Mouse (Mus musculus): Measurements from ENCODE around the gene Pdzrn4.
"Not testable (repeated sequence)": the region's sequence is repeated elsewhere in the genome, so short reads cannot be mapped to it uniquely, and the experiment has no call there.

Pdzrn4 gene

DNA sequence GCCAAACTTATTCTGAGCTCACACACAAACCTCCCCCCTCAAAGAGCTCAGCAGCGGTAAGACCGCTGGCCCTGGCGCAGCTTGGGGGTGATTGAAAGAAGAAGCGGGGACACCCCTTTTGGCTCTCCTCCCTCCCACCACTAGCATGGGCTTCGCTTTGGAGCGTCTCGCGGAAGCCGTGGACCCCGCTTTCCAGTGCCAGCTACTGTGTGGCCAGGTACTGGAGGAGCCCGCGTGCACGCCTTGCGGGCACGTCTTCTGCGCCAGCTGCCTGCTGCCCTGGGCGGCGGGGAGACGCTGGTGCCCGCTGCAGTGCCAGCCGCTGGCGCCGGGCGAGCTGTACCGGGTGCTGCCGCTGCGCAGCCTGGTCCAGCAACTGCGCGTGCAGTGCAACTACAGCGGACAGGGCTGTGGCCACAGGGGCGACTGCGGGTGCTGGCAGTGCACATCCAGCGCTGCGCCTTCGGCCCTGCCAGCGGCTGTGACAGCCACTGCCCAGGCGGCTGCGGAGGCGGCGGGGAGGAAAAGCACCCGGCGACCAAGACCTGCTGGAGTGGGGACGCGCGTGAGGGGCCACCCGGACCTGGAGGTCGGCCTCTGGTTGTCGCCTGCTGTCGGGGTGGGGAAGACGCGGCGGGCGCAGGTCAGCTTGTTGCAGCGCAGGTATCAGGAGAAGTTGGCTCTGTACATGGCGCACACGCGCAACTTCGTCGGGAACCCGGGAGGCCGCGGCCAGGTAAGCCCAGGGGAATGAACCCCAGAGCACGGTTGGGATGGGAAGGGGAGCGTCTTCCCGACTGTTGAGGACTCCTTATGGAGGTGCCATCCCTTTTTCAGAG, at the start of gene Pdzrn4:
Pdzrn4 (plus strand) TSS at position 112 of the 839 bp plus-strand sequence.
- DNase-seq: peak; percentile 67

DNA sequence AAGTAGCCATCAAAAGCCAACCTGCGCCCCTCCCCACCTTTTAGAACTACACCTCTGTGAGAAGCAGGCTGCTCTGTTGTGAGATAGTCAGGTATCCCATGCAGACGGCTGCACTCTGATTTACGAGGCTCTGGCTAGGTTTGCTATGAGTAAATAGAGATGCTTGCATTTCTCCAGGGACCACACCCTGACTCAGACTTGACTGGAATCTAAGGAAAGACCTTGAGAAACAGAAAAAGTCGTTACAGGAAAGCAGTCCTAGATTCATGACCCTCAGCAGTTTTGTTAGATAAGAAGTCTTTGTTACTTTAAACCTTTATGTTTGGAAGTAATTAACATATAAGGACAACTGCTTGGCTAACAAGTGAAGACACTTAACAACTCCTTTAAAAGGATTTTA, 49.3 kb upstream of the Pdzrn4 start:
- no peak for DNase-seq

DNA sequence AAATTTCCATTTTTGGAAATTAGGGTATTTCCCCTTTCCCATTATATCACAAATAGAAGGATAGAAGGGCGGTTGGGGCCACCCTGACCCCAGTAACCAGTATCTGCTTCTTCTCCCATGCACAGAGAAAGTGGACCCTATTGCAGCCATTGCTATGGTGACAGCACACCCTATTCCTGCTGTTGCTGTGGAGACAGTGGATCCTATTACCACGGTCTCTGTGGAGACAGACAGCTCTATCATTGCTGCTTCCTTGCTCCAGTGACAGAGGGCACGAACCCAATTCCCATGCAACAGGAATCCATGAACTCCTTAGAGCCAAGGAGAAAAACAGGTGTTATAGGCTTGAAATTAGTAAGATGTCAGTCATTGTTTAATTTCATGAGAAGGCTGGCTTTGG, 48.8 kb upstream of the Pdzrn4 start:
- DNase-seq: no peak

DNA sequence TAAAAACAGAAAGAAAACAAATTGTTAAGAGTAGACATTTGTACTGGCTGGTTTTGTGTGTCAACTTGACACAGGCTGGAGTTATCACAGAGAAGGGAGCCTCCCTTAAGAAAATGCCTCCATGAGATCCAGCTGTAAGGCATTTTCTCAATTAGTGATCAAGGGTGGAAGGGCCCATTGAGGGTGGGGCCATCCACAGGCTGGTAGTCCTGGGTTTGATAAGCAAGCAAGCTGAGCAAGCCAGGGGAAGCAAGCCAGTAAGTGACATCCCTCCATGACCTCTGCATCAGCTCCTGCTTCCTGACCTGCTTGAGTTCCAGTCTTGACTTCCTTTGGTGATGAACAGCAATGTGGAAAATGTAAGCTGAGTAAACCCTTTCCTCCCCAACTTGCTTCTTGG, 48.2 kb upstream of the Pdzrn4 start:
- not testable (repeated sequence) for DNase-seq

DNA sequence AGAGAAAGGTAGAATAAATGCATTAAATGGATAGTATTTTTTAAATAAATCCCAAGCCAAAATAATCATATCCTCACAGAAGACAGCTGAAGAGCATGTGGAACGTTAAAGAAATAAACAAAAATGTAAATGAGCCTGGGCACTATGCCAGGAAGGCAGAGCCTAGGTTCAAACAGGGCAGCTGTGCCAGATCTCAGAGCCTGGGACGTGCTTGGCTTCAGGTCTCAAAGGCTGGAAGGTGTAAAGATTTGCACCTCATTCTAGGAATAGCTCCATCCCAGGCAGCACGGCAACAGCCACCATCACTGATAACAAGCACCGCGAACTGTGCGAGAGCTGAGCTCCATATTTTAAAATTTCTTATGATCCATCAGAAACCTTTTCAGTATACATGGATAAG, 32.5 kb upstream of the Pdzrn4 start:
- no peak for DNase-seq

DNA sequence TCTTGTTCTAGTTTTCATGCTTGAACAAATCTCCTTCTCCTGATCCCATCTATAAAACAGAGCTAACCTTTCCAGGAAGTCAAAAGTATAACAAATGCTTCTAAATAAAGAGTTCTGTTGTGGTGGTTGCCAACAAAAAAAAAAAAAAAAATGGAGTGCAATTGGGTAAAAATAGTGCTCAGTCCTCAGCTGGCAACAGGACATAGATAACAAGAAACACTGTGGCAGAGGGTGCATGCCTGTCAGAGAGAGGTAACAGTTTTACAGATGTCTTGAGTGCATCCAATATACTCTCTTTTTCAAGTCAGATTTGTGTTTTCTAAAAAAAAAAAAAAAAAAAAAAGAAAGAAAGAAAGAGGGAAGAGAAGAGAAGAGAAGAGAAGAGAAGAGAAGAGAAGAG, 32.1 kb upstream of the Pdzrn4 start:
- no peak for DNase-seq

DNA sequence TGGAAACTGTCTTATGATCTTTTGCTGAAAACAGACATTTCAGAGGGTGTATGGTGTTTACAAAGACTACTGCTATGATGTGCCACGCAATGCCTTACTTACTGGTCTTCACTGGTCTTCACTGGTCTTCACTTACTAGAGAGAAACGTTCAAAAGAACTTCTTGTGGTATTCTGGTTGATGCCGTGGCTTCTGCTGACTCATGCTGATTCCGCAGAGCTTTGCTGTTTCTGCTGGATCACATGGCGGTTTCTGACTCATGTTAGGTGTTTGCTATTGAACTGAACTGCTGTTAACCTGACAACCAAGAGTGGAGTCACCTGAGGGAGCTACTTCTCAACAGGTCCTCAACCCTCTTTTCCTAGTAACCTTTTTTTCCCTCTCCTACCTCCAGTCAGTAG, 1.9 kb upstream of the Pdzrn4 start:
- no peak for DNase-seq

DNA sequence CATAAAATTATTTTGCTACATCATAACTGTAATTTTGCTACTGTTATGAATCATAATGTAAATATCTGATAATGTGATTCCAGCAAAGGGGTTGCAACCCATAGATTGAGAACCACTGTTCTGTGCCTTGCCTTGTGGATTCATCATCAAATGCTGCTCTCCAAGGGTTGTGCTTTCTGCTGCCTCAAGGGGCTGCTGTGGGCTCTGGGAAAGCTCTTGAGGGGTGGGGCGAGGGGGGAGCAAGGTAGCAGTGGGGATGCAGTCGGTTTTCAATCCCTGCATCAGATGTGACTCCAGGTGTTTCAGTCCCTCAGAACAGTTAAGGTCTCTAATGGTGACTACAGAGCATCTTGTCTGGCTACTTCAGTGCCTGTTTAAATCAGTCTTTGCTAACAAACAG, 2.1 kb downstream of the Pdzrn4 start:
- peak; percentile 19 for DNase-seq

DNA sequence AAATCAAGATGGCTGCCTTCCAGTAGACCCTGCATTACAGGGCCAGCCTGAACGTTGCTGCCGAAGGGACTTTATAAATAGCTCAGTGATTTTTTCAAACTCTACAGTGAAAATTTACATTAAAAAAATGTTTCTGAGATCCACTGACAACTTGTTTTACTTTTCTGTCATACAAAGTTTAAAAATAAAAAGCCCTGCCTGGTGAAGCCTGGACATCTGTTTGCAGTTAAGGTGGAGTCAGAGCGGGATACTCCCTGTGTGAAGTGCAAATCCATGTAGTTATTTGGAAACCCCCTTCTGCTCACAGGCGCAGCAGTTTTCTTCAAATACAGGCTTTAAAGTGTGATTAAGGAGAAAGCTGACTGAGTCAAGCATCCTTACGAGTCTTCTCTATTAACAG, 2.6 kb downstream of the Pdzrn4 start:
- DNase-seq: no peak

DNA sequence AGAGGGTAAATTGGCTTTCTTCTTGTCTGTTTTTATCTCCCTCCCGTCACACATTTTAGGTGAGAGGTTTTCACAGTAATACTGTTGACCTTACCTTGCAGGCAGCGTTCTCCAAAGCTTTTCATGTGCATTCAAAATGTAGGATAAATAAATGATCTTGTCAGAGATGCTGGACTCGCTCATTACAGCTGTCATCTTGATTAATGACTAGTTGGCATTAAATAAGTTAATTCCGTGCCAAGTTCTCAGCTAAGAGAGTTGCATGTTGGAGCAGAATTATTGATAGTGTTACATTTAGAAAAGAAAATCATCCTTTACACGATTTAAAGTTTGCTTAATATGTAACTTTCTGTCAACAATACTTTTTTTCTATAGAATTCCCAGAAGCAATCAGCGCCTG, 4.9 kb downstream of the Pdzrn4 start:
- no peak for DNase-seq

DNA sequence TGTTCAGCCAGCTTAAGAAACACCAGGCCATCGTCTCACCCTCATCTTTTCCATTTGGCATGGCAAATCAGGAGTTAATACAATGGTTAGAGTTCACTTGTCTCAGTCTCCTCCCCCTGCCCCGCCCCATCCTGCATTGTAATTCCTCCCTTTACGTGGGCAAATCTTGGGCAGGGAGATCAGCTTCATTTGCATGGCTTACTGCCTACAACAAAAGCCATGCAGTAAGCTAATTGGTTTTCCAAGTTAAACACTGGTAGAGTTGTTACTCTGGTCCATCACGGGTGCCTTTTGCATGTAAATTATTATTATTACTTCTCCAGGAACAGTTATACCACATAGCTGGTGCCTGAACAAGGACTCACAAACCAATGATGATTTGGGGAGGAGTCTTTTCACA, 18.6 kb downstream of the Pdzrn4 start:
- DNase-seq: no peak

DNA sequence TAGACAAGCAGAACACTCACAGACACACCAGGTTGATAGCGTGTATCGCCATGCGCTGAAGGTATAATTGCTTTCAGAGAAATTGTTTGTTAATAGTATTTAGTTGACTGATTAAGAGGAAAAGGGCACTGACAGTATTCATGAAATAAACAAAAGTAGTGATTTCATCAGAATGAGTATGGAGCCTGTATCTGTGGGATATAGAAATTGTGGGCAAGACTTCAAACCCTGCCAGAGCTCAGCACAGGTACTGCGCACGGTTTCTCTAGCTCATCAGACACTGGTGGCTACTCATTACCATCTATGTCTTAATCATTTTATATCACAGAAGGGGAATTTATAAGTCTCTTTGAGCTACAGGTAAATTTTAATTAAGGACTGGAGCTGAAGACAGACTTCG, 19.5 kb downstream of the Pdzrn4 start:
- no peak for DNase-seq

DNA sequence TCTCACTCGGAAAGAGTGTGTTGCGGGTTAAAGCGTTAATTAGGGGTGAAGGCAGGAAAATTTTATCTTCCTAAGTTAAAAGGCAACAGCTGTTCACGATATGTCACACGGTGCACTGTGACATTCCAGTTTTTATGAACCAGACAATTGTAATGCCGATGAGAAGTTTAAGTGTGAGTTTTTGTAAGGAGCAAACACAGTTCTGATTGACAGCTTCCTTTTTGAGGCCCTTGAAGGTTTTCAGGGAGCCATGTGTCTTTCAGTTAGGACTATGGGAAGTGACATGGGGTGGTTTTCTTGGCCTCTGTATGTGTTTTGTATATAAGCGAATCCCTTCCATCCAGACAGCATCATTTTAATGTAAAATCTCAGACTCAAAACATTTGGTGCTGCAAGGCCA, 20.0 kb downstream of the Pdzrn4 start:
- no peak for DNase-seq

DNA sequence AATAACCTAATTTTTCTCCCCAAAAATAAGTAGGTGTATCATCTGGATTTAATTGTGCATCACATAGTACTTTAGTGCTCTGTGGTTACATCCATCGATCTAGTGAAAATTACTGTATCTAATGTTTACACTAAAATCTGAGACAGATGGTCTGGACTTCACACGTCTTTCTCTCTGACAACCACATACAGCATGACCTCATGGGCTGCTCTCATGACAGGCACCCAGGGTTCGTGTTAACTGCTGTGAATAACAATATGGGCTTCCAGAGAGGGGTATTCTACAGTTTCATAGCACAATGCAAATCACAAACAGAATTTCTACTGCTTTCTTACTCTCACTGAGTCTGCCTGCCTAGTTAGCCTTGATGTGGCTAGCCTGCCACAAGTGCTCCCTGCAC, 20.4 kb downstream of the Pdzrn4 start:
- no peak for DNase-seq

DNA sequence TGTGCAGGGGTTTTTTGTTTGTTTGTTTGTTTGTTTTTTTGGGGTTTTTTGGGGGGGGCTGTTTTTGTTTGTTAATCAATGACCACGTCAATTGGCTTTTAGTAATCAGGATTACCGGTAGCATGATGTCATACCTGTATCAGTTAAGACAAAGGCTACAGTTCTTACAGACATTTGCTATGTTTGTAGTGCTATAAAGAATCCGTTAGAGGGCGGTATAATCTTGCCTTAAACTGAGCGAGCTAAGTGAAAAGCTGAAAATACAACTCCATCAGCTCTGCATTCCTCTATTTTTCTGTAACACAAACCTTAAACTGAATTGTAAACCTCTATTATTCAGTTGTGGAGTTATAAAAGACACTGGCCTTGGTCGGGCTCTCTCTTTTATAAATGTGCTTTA, 37.9 kb downstream of the Pdzrn4 start:
- DNase-seq: no peak

DNA sequence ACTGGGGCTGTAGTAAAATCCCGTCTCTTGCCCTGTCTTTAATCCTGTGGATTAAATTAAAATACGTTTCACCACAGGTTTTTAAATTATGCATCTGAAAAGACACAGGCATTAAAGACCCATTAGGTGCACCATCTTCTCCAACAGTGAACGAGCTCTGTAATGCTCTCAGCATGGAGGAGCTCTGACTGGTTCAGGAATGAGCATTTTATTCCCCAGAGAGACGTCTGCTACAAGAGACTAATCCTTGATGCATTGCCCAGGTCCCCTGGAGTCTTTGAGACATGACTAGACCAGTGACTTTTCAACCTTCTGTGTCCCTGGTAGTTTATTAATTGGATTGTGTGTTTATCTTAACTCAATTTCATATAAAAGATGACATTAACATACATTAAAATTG, 38.6 kb downstream of the Pdzrn4 start:
- DNase-seq: no peak

DNA sequence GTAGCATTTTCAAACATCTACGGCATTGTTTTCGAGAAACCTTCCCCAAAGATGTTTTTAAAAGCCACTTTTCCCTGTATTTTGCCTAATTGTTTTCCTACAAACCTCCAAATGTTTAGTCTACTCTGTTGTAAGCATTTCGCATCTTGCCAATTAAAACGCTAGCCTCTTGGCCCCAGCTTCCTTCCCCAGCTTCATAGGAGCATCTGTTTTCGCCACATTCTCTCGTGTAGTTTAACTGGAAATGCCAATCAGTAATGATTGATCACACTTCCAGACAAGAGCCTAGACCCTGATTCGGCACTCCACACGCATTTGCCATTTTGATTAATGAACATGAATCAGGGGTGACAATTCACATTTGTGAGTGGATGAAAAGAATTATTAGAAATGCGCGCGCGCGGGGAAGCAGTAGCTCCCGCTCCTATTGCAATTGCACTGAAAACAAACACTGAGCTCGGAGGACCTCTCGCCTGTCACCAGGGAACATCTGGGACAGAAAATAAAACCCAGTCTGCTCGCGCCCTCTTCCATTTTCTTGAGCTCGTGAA, 45.0 kb downstream of the Pdzrn4 start:
- DNase-seq: no peak

DNA sequence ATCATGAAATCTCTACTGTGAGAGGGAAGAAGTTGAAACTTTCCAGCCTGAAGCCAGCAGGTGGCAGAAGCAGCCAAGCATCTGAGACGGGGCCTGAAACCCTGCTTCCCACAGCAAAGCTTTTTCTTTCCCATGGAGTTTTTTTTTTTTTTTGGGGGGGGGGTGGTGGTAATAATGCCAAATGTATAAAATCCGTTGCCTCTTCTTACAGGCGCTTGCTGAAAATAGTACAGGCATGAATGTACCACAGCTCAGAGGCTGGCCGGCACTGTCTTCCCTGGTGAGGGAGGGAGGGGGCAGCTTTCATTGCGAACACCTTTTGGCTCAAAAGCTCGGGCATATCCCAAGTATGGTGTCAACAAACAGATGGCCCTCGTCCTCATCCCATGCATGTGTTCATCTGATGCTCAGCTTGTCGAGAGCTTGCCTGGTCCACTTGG, 51.0 kb downstream of the Pdzrn4 start:
- peak; percentile 52 for DNase-seq

DNA sequence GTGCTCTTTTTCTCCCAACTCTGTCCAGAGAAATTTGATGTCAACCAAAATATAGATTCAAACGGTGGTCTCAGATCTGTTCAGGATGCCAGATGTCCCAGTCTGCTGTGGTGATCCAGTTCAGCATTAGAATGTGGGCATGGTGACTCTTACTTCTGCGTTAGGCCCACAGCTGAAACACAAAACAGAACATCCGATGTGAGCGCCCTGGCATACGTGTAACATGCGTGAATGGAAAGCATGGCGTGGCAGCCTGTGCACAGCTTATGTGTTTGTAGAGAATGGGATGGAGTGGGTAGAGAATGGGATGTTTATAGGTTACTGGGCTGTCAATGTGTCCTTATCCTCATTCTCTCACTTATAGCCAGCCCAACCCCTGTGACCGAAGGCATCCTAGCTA, 52.4 kb downstream of the Pdzrn4 start:
- no peak for DNase-seq

DNA sequence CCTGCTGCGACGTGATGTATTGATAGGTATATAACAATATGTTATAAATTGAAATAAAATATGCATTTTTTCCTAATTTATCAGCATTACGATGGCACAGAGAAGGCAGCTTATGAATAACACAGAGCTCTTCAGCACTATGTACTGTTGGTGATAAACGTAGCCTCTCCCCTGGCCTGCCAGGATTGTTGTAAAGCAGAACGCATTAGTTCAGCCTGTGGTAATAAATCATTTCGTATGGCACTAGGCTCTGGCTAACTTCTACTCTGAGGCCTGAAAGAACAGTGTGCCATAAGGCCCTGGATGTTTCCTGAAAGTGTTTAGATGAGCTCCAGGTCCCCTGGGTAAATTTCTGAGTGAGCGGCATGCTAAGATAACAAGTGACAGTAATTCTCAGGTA, 55.9 kb downstream of the Pdzrn4 start:
- DNase-seq: no peak

DNA sequence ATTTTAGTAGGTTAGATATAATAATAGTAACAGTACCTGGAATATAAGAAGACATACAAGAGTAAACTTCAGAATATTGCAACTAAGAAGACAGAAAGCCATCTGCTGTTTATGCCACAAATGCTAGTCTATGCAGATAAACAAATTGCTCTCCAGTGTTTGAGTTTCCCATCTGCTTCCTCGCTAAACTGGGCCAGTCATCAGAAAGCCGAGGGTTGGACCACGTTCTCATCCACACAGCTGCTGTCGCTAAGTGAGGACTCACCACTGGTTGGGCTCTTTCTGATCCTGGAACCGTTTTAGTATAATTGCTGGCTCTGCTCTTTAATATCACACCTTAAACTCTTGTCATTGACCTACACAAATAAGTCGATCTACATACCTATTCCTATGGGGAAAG, 85.5 kb downstream of the Pdzrn4 start:
- DNase-seq: no peak

DNA sequence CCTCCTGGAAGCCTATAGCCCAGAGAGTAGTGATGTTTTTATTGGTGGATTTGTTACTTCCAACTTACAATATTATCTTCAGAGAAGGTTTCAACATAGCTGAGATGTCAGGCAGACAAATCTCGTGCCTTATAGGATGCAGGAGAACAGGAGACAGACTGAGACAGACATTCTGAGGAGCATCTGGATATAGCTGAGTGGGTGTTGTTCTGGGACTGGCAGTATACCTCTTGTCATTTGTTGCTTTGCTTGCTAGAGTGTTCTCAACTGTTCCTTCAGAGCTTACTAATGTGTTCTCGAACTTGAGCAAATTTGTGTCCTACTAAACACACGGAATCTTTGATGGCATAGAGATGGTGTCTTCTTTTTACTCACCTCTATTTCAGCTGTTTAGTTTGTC, 94.7 kb downstream of the Pdzrn4 start:
- DNase-seq: no peak

DNA sequence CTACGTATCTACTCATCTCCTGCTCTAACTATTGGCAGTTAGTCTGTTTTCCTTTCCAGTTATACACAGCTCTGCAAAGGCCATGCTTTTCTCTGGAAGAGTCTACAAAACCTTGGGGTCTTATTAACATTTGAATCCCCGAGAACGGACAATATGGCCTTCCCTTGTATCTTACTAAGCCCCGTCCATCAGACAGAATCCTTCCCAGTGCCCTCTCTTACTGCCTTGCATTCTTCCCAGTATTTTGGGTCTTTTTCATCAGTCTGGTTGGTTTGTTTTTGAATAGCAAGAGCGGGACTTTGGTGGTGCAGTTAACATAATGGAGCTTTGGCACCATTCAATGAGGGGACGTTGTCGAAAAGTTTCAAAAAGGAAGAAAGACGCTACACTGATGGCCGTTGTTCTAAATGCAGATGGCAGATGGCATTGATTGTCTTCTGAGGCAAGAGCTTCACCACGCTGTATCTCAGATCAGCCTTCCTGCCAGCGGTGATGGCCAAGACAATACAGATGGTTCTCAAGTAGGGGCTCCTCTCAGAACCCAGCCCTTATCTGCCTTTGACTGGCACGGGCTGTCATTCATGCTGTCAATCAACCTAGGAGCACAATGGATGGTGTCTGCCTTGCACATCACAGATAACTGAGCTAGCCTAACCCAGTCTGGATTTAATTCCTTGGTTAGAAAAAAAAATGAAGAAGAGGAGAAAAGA, 98.9 kb downstream of the Pdzrn4 start:
- DNase-seq: no peak

DNA sequence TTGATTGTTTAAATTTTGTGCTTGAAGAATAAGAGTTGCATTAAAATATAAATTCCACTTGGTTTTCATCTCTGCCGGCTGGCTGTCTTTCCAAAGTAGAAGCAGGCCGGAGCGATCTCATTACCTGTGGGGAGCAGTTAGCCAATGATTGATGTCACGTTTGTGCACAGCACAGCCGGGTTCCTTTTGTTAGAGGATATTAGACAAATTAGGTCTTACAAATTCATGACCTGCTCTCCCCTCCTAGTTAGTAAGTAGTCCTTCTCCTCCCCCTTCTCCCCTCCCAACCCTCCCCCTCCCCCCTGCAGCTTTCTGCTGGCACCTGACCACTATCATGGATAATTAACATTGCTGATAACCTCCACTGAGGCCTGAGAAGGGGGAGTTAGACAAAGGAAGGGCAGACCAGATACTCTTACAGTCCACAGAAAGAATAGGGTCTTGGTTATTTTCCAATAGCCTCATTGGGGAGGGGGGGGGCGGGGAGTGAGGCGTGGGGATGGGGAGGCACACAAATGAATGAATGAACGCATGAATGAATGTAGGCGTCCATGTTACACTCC, 103.7 kb downstream of the Pdzrn4 start:
- DNase-seq: no peak
